Mouse (Mus musculus): ENCODE measurements around the gene Ffar4. TPM values are rescaled to one million over a fixed set of nuclear protein-coding genes. Genes with fewer than 3 reads are reported as not detected.

Gene Ffar4
- total RNA-seq, 4 experiments from 2014 or later = 0.35 TPM; not detected in 3

DNA sequence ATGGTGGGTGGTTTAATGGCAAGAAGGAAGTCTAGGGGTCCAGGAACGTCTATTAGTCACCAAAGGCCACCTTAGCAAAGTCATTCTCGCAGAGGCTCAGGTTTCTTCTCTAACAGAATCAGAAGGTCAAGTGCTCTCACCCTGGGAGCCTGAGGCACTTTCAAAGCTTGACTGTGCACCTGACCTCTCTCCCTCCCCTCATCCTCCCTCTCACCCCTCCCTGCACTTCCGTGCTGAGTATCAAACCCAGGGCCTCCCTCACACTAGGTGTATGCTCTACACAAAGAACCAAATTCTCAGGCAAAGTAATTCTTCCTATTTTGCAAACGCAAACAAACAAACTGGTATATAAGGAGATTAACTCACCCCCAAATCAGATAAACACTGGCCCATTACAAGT, 640 bp upstream of the Ffar4 start:
- DNase-seq (ENCODE audit: low spot score in 2 of 2) = no peak

DNA sequence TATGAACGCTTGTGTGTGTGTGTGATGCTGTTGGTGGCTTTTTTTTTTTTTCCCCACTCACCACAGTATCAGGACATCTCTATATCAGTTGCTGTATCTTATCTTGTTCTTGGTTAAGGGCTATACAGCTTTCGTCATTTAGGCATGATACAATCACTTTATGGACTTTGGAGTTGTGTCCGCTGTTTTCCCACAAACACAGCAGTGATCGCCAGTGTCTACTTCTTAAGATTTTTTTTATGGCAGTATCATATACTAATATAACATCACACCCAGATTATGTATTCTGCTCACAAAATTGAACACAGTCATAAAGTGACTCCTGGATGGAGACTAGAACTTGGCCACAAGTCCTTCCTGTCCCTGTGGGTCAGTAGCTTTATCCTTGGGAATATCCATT, 11.0 kb downstream of the Ffar4 start:
- no peak for DNase-seq (ENCODE audit: low spot score in 2 of 2)

DNA sequence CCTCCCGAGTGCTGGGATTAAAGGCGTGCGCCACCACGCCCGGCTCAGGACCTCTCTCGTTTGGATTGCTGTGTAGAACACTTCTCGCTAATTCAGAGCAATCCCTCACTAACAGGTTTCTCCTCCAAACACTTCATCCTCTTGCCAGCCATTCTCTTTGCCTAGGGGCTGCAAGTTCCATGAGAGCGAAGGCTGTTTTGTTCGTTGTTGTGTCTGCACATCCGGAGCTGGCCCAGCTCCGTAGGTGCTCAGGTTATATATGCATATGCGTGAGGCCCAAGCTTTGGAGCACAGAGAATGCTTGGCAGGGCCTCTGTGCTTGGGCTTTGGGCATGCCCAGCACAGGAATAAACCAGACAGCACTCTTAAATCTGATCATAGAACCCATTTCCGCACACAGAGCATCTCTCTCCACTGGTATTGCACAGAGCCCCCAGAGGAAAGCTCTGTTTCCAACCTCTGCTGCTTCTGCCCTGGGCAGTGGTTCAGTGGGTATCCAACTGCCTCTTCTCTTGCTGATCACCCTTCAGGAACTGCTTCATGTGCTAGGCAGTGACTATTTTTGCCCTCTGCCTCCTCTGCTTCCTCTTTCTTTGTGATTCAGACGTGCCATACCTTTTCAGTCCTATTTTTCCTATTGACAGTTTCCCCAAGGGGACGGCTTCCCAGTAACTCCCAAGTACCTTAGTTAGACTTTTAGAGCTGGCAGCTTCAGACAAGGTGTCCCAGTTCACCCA, 12.8 kb downstream of the Ffar4 start:
- no peak for DNase-seq (ENCODE audit: low spot score in 2 of 2)

- no peak for DNase-seq (ENCODE audit: low spot score in 2 of 2)
These were observed 14.2 kb downstream of the Ffar4 start for GRCm38 (mm10) chr19:38111056-38111455.

- DNase-seq (ENCODE audit: low spot score in 2 of 2) = no peak
These were observed 15.7 kb downstream of the Ffar4 start for GRCm38 (mm10) chr19:38112575-38112974.

DNA sequence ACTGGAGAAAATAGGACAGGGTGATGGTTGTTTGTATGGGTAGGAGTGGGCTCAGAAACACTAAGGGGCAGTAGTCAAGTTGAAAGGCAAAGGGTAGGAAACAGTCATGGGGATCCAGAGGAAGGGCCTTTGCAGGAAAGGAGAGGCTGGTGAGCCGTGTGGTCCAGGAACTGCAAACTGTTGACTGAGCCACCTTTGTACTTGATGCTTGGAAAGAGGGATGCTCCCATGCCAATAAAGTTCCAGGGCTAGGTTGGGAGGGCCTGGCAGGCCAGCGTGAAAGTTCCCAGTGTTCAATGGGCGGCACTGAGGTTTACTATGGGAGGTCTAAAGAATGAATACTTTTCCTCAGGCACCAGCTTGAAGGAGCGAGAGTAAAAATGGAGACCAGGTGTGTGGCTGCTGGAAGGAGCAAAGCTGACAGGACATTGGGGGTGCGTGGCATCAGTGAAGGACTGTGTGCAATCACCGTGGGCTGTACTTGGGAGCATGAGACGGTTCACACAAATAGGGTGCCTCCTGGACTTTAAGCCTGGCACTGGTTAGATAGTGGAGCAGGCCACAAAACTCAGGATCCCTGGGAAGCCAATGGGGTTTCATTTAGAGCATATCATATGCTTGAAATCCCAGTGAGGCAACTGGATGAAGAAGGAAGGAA, 18.1 kb downstream of the Ffar4 start:
- no peak for DNase-seq (ENCODE audit: low spot score in 2 of 2)

GRCm38 (mm10) chr19:38120123-38120760, 23.4 kb downstream of the Ffar4 start:
- DNase-seq (ENCODE audit: low spot score in 2 of 2) = no peak

GRCm38 (mm10) chr19:38123921-38124320, 27.1 kb downstream of the Ffar4 start:
- DNase-seq (ENCODE audit: low spot score in 2 of 2) = no peak

DNA sequence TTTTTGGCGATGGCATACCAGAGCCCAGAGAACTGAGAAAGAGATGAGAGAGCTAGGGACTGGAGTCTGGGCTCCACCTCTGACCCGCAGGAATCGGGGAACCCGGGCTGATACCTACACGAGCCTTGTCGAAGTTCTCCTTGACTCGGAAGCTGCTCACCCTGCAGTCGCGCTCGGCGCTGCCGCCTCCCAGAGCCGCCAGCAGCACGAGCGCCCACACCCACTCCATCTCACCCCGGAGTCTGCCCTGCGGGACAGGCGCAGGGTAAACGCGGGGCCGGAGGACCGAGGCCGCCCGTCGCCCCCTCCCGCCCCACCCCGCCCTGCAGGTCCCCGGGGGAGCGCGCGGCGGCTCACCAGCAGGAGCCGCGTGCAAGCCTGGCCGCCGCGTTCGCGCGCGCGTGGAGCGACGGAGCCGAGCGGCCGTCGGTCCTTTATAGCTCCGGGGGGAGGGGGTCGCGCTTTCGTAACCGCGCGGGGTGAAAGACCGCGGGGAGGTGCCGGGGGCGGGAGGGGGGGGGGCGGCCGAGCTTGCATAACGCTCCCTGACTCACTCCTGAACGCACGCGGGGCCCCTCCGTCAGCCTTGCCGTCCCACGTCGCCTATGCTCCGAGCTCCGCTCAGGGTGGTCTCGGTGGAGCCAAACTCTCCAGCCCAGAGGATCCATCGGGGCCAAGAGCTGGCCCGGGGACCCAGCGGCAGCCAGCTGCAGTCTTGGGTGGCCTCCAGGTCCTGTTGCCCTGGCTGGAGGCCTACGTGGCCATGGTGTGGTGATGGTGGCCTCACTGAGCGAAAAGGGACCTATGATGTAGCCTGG, 27.7 kb downstream of the Ffar4 start:
- DNase-seq (ENCODE audit: low spot score in 2 of 2) = no peak

DNA sequence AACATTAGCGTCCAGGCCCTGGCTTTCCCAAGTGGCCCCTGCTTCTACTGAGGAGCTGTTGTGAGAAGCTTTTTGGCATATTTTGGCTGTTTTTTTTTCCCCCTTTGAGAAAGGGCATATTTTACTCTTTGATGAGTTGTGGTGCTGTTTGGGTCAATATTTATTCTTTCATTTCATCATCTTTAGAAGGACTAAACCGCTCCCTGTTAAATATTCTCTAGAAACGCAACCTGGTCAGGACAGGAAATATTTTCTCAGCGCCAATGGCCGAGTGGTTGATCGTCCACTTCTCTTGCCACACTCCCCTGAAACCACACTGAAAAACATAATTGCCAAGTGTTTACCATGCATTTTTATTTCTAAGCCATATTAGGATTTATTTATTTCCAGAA, 28.3 kb downstream of the Ffar4 start, which contains the start of gene Rbp4:
Gene Rbp4 (minus strand): TSS at position 63 of the 392 bp plus-strand sequence.
- DNase-seq (ENCODE audit: low spot score in 2 of 2) = no peak

DNA sequence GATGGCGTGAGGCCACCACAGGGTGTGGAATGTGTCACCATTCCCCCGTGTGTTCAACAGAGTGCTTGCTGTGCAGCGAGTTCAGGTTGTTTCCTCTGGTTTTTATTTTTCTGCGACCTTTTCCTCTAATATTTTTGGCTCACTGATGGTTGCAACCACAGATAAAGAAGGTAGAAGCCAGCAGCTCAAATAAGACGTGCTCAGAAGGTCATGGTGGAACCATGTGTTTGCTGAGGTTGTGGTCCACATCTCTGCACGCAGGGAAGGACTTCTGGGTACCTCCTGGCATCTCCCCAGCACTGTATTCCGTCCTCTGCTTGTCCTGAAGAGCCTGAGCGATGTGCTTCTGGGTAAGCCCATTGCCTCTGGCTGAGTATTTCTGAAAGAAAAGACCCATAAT, 29.8 kb downstream of the Ffar4 start:
- DNase-seq (ENCODE audit: low spot score in 2 of 2) = no peak

GRCm38 (mm10) chr19:38132481-38132880, 35.6 kb downstream of the Ffar4 start, which contains the start of gene Pde6c:
Pde6c (plus strand) TSS chr19:38132781.
- DNase-seq (ENCODE audit: low spot score in 2 of 2) = no peak

DNA sequence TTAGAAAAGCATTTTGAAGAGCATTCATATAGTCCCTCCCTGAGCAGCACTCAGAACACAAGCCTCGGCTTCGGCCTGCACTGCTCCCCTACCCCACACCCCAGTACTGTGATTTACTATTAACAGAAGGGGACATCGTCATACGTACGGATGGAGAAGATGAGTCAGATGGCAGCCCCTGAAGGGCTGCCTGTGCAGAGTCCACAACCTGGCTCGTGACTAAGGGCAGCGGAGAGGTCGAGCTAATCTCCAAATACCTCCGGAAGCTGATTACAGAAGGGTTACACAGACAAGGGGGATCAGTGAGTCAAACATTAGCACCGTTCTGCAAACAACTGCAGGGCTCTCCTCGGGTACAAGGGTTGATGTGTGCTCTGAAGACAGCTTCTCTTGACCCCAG, 37.1 kb downstream of the Ffar4 start:
- DNase-seq (ENCODE audit: low spot score in 2 of 2) = no peak

GRCm38 (mm10) chr19:38134806-38135205, 37.9 kb downstream of the Ffar4 start:
- no peak for DNase-seq (ENCODE audit: low spot score in 2 of 2)

DNA sequence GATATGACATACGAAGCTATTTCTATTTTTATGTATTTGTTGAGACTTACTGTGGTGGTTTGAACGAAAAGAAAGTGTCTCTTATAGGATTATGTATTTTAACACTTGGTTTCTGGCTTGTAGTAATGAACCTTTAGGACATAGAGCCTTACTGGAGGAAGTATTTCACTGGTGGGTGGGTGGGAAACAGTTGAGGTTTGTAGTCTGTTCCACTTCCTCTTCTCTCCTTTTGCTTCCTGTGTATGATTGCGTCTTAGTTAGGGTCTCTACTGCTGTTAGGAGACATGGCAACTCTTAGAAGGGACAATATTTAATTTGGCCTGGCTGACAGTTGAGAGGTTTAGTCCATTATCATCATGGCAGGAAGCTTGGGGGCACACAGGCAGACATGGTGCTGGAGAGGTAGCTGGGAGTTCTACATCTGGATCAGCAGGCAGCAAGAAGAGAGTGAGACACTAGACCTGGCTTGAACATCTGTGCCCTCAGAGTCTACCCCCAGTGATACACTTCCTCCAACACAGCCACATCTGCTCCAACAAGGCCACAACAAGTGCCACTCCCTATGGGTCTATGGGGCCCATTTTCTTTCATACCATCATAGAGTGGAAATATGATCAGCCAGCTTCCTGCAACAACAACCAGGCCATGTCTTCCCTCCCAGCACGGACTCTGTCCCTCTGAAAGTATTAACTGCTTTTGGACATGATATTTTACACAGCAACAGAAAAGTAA, 46.8 kb downstream of the Ffar4 start:
- DNase-seq (ENCODE audit: low spot score in 2 of 2) = no peak

GRCm38 (mm10) chr19:38156243-38156642, 59.4 kb downstream of the Ffar4 start:
- DNase-seq (ENCODE audit: low spot score in 2 of 2) = no peak

DNA sequence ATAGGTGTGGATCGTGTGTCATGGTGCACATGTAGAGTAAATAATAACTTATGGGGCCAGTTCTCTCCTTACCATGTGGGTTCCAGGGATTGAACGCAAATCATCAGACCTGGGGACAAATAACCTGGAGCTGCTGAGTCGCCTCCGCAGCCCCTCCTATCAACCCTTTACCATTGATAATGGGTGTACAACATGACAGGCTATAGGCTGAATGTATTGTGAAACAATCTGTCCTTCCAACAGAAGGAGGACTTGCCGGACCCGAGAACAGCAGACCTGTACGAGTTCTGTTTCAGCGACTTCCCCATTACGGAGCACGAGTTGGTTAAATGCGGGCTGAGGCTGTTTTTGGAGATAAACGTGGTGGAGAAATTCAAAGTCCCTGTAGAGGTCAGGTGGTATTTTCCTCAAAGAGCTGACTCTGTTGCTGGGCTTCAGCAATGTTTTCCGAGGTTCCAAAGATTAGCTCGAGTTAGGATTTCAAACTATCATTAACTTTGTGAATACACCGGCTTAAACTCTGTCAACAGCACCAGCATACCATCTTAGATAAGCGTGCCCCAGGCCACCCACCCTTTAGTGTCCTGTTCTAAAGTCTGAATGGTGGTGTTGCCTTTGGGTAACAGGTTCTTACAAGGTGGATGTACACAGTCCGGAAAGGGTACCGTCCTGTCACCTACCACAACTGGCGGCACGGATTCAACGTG, 64.9 kb downstream of the Ffar4 start:
- DNase-seq (ENCODE audit: low spot score in 2 of 2) = no peak
